Mouse (Mus musculus): Measurements from ENCODE around the gene Mettl17. TPM values are rescaled to one million over a fixed set of nuclear protein-coding genes. Genes with fewer than 3 reads are reported as not detected.
"Not testable (repeated sequence)": the region's sequence is repeated elsewhere in the genome, so short reads cannot be mapped to it uniquely, and the experiment has no call there.

Gene Mettl17
- total RNA-seq (2021) = 10 to 100 TPM; 29.1 to 34.6 TPM
- long read RNA-seq, experiment 1, partial matches to known transcripts = 3 of 11 reads
- long read RNA-seq, experiment 1, other reads (novel, unspliced or antisense) = 3 of 11 reads
- long read RNA-seq, experiment 2, partial matches to known transcripts = 3 of 14 reads
- long read RNA-seq, experiment 2, other reads (novel, unspliced or antisense) = 8 of 14 reads

DNA sequence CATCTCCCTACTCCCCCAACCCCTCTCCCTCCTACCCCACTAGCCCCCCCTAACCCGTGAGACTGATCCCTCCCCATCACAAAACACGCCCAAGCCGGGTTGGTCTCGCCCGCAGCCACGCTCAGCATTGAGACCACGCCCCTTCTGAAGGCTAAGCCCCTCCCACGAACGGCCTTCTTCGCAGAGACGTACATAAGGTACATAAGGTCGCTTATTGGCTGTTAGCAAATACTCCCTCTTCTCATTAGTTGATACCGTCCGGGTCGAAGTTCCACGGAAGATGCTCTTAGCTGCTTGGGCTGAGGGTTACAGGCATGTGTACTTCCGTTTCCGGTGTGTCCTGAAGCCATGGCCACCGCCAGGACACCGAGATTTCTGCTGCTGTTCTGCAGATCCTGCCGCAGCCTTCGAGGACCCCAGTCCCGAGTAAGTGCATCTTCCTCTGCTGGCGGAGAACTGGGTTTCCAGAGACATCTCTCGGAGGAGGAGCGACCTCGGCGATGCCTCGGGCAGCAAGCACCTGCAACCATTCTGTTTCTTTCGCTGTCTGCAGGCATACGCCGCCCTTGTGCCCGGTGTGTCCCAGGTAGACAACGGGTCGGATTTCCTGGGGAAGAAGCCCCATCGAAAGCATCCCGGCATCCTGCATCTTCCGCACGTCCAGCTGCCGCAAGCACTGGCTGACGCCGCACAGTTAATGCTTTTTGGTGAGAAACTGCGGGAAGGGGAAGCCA is at the start of gene Mettl17:
Gene Mettl17, plus strand, starts transcription at position 245 of the 734 bp plus-strand sequence.
- DNase-seq (ENCODE audit: low spot score in 2 of 2) = peak; percentile 92 to 97
- intact Hi-C loops (cut with DNase I) = no loop called here

DNA sequence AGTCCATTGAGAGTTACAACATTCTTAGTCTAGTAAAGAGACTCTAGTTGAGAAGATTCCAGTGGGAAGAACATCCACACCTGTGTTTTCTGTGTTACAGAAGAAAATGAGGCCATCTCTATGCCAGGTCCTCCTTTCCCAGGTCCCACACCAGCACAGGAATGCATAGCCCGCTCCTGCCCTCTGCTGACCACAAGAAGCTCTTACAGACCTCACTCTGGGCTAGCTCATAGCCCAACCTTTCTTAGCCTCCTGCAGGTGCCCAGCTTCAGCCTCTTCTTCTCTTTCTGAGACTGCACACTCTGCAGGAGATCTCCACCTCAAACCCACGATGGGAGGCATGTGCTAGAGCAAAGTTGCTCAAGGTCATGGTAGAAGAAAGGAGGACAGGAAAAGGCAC is 46.2 kb upstream of the Mettl17 start:
- DNase-seq (ENCODE audit: low spot score in 2 of 2); intact Hi-C loops (cut with DNase I): not testable (repeated sequence)

DNA sequence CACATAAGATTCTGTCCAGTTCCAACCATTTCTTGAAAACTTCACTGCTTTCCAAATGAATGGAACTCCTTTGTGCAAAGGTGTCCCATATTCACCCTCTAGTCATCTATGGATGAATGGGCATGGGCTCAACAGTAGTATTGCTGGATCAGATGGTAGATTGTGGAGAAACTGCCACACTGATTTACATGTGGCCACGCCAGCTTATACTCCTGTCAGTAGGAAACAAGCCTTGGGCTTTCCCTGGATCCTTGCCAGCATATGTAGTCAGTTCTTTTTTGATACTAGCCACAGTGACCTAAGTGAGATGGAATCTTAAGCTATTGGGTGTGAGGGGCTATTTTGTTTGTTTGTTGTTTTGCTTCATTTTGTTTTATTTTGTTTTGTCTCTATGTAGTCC is 42.4 kb upstream of the Mettl17 start:
- intact Hi-C loops (cut with DNase I) = no loop called here
- no peak for DNase-seq (ENCODE audit: low spot score in 2 of 2)

DNA sequence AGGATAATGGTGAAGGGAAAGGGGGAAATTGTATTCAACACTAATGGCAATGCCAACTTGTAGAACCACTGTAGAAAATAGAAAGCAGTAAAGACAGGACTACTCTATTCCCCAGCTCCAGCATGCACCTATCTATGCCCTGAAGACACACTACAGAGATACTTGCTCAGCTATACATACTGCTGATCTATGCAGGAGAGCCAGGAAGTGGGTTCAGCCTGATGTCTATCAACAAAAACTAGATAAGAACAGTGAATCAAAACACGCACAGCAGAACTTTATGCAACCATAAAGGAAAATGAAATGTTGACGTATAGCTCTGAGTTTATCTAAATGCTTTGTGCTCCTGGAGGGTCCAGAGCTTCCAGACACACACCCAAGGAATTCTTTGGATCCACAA is 41.9 kb upstream of the Mettl17 start:
- intact Hi-C loops (cut with DNase I) = no loop called here
- DNase-seq (ENCODE audit: low spot score in 2 of 2) = no peak

DNA sequence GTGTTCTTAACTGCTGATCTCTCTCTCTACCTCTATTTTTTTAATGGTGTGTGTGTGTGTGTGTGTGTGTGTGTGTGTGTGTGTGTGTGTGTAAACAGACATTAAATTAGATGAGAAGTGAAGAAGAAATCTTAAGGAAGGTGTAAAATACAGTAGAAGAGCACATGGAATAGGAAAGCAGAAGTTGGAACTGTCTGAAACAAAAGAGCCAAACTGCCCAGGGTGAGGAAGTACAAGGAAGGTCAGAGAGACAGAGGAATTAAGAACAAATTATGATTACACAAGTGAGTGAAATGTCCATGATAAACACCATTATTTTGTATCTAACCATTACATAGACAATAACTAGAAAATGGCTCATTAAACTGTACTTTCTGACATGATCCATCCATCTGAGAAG is 40.8 kb upstream of the Mettl17 start:
- no peak for DNase-seq (ENCODE audit: low spot score in 2 of 2)
- intact Hi-C loops (cut with DNase I) = no loop called here

DNA sequence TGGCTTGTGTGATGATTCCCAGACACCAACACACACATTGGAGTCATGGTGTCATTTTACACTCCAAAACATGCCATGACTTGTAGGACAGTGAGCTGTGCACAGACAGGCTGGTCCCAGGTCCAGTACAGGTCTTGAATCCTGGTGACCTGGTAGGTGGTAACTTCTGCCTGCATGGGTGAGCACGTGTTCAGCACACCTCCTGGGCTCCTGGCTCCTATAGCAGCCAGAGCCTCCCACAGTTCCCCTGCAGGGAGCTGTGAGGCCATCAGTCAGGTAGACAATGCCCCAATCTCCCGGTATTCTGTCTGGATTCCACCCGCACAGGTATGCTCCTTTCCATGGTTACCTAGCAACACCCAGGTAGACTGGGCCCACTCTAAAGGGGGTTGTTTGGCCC is 38.1 kb upstream of the Mettl17 start:
- no peak for DNase-seq (ENCODE audit: low spot score in 2 of 2)
- intact Hi-C loops (cut with DNase I) = no loop called here

DNA sequence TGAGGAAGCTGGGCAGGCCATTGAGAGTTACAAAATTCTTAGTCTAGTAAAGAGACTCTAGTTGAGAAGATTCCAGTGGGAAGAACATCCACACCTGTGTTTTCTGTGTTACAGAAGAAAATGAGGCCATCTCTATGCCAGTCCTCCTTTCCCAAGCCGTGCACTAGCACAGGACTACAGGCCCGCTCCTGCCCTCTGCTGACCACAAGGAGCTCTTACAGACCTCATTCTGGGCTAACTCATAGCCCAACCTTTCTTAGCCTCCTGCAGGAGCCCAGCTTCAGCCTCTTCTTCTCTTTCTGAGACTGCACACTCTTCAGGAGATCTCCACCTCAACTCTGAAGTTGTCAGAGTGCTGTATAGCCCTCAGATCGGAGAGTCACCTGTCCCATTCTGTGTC is 33.6 kb upstream of the Mettl17 start:
- DNase-seq (ENCODE audit: low spot score in 2 of 2); intact Hi-C loops (cut with DNase I): not testable (repeated sequence)

DNA sequence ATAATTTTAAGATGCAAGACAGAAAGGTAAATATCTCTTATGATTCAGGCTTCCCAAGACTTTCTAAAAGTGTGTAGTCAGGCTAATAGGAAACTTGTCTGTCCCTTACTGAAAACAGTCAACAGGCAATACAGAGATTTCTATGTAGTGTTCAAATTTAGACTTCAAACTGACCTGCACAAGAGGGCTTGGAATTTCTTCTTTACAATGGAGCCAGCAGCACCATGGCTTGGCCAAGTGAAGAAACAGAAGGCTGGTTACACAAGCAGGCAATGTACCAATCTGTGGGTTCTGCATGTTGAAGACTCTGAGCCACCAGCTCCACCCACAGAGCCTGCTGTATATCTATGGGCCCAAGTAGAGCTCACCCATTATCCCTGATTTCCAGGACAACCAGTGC is 31.2 kb upstream of the Mettl17 start, which contains the start of gene Ear6:
Gene Ear6, plus strand, starts transcription at position 301 of the 400 bp plus-strand sequence.
- intact Hi-C loops (cut with DNase I) = no loop called here
- DNase-seq (ENCODE audit: low spot score in 2 of 2) = no peak

DNA sequence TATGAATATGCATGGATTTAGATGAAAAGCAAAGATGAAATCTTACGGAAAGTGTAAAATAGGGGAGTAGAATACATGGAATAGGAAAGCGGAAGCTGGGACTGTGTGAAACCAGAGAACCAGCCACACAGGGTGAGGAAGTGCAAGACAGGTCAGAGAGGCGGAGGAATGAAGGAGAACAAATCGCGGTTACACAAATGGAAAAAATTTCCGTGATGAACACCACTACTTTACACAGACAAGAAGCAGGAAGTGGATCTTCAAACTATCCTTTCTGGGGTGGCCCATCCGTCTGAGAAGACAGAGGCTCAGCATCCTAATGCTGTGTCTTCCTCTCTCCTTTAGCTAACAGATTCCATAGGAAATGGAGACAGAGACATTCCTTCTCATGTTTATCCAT is 29.4 kb upstream of the Mettl17 start:
- intact Hi-C loops (cut with DNase I); DNase-seq (ENCODE audit: low spot score in 2 of 2): not testable (repeated sequence)

DNA sequence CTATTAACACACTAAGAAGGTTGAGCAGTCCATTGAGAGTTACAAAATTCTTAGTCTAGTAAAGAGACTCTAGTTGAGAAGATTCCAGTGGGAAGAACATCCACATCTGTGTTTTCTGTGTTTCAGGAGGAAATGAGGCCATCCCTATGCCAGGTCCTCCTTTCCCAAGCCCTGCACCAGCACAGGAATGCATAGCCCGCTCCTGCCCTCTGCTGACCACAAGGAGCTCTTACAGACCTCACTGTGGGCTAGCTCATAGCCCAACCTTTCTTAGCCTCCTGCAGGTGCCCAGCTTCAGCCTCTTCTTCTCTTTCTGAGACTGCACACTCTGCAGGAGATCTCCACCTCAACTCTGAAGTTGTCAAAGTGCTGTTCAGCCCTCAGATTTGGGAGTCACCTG is 21.0 kb upstream of the Mettl17 start:
- DNase-seq (ENCODE audit: low spot score in 2 of 2) = peak in 1 of 2 experiments; percentile 20
- intact Hi-C loops (cut with DNase I) = not testable (repeated sequence)

DNA sequence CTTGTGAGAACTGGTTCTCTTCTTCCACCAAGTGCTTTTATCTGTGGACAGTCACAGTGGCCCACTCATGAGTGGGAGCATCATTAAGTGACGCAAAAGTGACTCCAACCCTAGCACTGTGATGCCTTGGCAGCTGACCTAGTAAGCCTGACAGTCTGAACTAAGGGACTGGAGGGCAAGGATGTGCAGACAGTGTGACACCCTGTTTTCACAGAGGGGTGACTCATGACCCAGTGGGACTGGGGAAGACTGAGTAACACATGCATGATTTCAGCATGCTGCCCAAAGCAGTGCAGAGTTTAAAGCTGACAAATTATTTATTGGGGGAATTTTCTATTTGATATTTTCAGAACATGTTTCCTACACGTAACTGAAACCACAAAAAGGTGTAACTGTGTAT is 13.9 kb upstream of the Mettl17 start:
- DNase-seq (ENCODE audit: low spot score in 2 of 2) = no peak
- intact Hi-C loops (cut with DNase I) = no loop called here

DNA sequence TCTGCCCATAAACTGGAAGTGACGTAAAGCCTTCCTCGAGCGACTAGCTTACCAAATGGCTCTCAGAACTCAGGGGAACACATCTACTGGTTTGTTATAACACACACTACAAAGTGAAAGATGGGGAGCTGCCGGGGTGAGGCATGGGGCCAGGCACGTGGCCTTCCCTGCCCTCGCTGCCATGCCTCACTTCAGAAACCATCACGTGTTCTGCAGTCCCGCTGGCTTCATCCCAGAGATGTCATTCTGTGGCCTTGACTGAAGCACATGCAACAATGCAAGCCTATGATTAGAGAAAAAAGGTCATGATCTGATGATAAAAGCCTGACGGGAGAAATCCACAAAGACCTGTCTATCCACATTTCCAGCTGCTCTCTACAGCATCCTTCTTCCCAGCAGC is 12.9 kb upstream of the Mettl17 start:
- intact Hi-C loops (cut with DNase I) = no loop called here

DNA sequence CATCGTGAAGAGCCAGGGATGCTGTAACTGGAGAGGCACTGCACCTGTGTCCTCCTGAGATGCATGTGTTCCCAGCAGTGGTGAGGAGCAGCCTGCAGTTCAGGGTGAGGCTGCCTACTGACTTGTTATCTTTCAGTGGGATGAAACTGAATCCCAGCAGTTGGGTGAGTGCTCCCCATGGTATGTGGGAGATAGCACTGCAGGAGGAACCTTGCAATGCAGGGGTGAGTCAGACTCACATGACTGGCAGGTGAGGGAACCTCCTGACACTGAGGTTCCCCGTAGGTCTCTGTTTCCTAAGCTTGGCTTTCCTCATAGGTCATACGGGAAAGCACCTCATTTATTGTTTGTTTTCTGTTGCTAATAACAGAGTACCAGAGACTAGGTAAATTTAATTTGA is 7.1 kb upstream of the Mettl17 start:
- intact Hi-C loops (cut with DNase I) = no loop called here
- DNase-seq (ENCODE audit: low spot score in 2 of 2) = no peak

More for the DNA sequence above, 12.9 kb upstream of the Mettl17 start:
- no peak for DNase-seq (ENCODE audit: low spot score in 2 of 2)

DNA sequence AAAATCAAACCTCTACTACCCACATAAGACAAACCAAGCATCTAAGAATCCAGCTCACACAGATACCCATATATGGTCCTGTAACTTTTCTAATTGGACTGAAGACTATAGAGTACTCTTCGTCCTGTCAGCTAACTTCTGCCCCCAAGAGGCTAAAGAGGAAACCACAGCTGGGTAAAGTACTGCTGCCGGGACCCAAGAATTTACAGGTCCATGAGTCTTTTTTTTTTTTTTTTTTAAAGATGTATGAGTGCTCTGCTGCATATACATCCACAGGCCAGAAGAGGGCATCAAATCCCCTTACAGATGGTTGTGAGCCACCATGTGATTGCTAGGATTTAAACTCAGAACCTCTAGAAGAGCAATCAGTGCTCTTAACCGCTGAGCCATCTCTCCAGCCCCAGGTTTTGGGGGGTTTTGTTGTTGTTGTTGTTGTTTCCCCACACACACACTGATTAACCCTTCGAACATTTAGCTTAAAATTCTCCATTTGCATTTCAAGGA is 1.1 kb upstream of the Mettl17 start:
- intact Hi-C loops (cut with DNase I) = no loop called here
- DNase-seq (ENCODE audit: low spot score in 2 of 2) = peak; percentile 74 to 95

DNA sequence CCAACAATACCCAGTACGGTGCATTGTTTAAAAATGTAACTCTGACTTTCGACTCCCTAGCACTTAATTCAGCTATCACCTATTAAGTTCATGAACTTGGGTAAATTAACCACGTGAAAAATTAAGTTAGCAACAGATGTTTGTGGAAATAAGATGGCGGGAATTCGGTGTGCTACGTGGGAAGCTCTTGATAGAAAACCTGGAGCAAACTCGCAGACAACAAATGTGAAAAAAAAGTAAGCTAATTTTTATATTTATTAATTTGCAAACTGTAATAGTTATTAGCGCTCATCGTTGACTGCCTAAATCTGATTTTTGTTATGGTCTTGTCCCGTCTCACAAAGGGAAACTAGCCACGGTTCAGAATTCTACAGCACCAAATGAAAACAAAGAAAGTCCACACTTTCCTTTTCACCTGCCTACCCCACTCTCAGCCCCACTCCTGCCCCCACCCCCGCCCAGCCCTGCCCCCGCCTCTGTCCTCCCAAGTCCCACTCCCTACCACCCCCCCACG is 554 bp upstream of the Mettl17 start:
- intact Hi-C loops (cut with DNase I) = no loop called here
- DNase-seq (ENCODE audit: low spot score in 2 of 2) = no peak

DNA sequence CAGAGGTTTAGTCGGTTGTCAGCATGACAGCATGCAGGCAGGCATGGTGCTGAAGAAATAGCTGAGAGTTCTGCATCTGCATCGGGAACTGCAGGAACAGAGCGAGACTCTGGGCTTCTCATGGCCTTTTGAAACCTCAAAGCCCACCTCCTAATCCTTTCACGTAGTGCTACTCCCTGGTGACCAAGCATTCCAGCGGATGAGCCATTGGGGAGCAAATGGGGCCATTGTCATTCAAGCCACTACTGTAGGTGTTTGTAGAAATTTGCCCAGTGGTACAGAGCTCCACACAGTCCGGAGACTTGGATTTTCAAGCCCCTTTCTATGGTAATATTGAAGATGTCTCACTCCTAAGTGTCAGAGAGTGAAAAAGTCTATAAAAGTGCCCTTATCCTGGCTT is 1.4 kb downstream of the Mettl17 start:
- intact Hi-C loops (cut with DNase I) = no loop called here
- DNase-seq (ENCODE audit: low spot score in 2 of 2) = no peak

DNA sequence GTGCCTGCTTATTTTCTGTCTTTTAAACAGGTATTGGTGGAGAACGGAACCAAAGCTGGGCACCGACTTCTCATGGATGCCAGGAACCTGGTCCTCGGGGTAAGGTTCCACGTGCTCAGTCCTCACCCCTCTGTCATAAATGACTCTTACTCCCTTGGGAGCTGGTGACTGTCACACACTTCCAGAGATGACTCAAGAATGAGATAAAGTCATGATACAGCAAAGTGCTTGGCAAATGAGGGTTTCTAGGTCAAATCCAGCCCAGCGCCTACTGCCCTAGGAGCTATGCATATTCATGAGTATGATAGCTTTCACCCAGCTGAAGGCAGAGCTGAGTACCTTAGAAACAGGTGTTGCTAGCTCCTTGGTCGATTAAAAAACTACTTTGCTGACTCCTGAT is 5.2 kb downstream of the Mettl17 start:
- intact Hi-C loops (cut with DNase I) = no loop called here
- no peak for DNase-seq (ENCODE audit: low spot score in 2 of 2)

DNA sequence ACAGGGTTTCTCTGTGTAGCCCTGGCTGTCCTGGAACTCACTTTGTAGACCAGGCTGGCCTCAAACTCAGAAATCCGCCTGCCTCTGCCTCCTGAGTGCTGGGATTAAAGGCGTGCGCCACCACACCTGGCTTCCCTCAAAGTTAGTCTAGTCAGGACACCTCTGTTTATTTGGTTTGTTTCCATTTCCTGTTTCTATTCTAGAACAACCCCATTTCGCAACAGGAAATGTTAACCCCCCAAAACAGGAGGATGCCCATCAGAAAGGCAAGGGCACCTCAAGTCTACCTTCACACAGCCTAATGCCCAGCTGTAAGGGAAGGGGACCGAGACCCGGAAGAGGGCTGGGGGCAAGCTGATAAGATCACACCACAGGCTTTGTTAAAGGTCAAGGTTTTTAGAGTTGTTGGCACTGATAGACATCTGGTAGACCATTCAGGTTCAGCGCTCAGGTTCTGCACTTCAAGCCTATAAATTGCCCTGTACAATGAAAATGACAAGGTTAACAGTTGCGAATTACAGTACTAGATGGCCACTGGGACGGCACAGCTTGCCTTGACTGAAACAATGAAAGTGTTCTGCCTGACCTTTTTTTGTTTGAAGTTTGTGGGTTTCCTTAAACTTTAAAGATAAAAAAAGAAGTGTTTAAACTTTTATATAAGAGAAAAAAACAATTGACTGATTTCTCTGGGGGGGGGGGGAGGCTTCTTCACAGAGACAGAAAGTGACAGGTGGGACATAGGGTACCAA is 7.7 kb downstream of the Mettl17 start, which contains the start of gene Slc39a2:
Gene Slc39a2, plus strand, starts transcription at position 699 of the 749 bp plus-strand sequence.
- DNase-seq (ENCODE audit: low spot score in 2 of 2) = no peak

DNA sequence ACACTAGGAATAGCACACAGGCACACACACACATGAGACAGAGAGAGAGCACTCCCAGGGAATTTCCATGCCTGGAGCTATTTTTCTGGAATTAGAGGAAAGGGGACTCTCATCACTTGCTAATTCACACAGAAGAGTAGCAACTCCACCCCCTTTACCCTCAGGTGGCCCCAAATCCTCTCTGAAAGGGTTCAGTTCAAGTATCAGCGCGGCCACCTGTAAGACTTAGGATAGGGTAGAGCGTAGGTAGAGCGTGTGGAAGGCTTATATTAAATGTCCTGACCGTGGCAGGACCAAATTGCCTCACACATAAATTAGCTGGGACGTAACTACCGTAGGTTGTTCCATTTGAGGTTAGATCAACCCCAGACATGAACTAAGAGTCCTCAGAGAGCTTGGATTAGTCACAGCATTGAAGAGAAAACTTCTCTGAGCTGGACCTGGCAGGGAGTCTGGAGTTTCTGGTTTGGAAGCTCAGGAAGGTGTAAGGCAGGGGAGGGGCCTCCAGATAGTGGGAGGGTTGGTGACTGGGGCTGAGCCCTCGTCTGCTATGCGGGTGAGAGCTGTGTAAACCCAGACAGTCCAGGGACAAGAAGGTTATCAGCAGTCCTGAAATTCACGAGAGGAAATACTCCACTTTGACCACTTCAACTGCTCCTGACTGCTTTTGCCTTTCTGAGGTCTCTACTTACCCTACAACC is 8.6 kb downstream of the Mettl17 start:
- DNase-seq (ENCODE audit: low spot score in 2 of 2) = no peak
- intact Hi-C loops (cut with DNase I) = no loop called here

More for the DNA sequence above, 7.7 kb downstream of the Mettl17 start, which contains the start of gene Slc39a2:
- intact Hi-C loops (cut with DNase I) = no loop called here
